Mouse (Mus musculus): ENCODE measurements at regions not wholly inside any gene's neighbourhood (a gene's known extent, or its start where the extent isn't known, plus 50 kb on each side); places are given as distances from the start of the nearest gene placed in this dataset.

DNA sequence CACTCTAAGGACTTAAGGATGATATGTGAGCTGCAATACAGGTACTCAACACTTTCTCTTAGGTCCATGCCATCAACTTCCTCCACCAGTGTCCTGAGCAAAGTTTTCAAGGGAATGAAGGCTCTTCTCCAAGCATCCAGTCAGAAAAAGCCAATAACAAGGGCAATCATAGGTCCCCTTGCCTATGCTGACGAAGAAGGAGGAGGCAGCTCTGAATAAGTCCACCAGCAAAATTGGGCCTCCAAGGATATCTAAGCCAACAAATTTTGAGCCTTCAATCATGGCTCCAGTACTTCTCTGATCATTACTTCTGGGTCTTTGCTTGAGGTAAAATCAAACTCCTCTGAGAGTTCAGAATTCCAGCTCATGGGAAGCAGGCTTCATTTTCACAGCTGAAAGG lies 293.1 kb downstream of the Snurf start:
- DNase-seq (ENCODE audit: low spot score in 2 of 2), result peak; percentile 50 to 59

All from right cerebral cortex, postnatal 36 days (tissue).